Mouse (Mus musculus) liver, embryonic 14 days (tissue): ENCODE data around the gene Cd164. TPM values are rescaled to one million over a fixed set of nuclear protein-coding genes. Genes with fewer than 3 reads are reported as not detected.

Source experiments
- polyA plus RNA-seq: library from polyadenylated mRNA; depleted of rRNA; stranded (reverse); fragments of >200 nt; gene quantifications from 2 replicates; pipeline ENCODE4 v1.2.3, GENCODE M21; 2012; rRNA removed

Gene Cd164
- 27.7 and 32.9 TPM in 2 replicates for polyA plus RNA-seq

DNA sequence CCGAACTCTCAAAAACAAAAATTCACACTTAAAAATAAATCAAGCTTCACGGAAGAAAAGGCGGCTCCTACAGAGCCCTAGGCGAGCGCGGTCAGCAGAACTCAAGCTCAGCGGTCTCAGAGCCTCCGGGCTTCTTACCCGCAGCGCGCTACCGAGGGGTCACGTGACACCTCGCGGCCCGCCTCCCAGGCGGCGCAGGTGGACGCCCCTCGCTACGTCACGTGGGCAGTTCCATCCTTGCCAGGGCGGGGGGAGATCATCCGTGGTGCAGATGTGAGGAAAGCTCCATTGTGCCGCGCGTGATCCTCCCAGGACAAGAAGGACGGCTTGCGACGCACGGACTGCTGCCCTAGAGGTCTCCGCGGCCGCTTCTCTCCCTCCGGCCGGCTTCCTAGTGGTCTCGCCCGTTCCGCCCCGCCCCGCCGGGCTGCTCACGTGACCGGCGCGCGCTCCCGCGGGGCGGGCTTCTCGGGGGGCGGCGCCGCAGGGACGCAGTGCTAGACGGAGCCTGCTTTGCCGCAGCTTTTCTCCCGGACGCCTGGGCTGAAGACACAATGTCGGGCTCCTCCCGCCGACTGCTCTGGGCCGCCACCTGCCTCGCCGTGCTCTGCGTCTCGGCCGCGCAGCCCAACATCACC lies at the start of gene Cd164:
TSS of gene Cd164 (plus strand) at position 434 of the 638 bp plus-strand sequence.

GRCm38 (mm10) chr10:41476171-41477017 lies 42.8 kb upstream of the Cd164 start, which contains the start of gene Mical1:
Gene Mical1, plus strand, starts transcription at chr10:41476314.

DNA sequence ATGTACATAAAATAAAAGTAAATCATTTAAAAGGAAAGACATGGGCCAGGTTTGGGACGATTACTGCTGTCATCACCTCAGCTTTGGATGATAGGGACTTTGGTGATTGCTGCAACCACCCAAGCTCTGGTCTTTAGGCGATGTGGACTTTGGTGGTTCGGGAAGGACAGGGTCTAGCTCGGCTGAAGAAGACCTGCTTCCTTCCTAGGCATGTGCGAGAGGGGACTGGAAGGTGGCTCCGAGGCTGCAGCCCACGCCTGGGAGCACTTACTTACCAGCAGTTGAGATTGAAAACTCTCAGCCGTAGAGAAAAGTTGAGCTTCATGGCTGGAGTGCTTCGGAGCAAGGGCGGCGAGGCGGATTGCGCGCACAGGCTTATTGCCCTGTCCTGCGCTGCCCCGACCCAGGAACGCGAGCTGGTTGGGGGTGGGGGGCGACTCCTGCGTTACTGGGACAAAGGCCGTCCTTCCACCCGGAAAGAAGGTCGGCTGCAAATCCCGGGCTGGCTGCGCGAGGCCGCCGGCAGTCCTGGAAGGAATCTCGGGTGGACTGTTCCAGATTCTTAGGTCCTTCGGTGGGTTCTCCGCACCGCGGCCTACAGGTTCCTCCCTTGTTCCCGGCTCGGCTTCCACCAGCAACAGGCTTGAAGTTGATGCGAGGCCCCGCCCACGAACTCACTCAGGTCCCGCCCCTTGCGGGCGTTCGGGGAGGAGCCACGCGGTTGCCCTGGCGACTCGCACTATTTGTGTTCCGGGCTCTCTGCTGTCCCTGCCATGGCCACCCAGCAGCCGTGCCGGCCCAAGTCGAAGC lies 29.3 kb upstream of the Cd164 start, which contains the start of the genes Smpd2 and Ppil6:
TSS of gene Smpd2 (minus strand) at position 662 of the 810 bp plus-strand sequence.
TSS of gene Ppil6 (plus strand) at position 732 of the 810 bp plus-strand sequence.

Other genes with a start within 250 kb of the Cd164 start
- 4.3 and 5.2 TPM in 2 replicates for gene Fig4, start 216.2 kb upstream of the Cd164 start, polyA plus RNA-seq
- not detected in 2 replicates for gene Ak9, start 215.4 kb upstream of the Cd164 start, polyA plus RNA-seq
- gene Zbtb24, start 69.0 kb upstream of the Cd164 start, polyA plus RNA-seq: 3.7 and 4.2 TPM in 2 replicates
- 2.8 and 3.1 TPM in 2 replicates for gene Mical1, start 43.1 kb upstream of the Cd164 start, polyA plus RNA-seq
- gene Smpd2, start 29.0 kb upstream of the Cd164 start, polyA plus RNA-seq: 6.3 and 7.1 TPM in 2 replicates
- gene Ppil6, start 29.0 kb upstream of the Cd164 start, polyA plus RNA-seq: 0.05 TPM in 1 of 2 replicates, not detected in the other
- 0.06 and 0.08 TPM in 2 replicates for gene Ccdc162, start 197.2 kb downstream of the Cd164 start, polyA plus RNA-seq